Mouse (Mus musculus): ENCODE data around the gene Rfpl4.
"Not testable (repeated sequence)": the region's sequence is repeated elsewhere in the genome, so short reads cannot be mapped to it uniquely, and the experiment has no call there.

Gene Rfpl4

GRCm38 (mm10) chr7:5116850-5117249, at the start of gene Rfpl4:
TSS of gene Rfpl4 (minus strand) at chr7:5116950.
- DNase-seq, result no peak

- DNase-seq, result not testable (repeated sequence)
These were observed 32.8 kb upstream of the Rfpl4 start, which contains the start of gene Vmn1r55 for GRCm38 (mm10) chr7:5149570-5149969. TSS of gene Vmn1r55 (minus strand) at chr7:5149670.

GRCm38 (mm10) chr7:5125549-5126406, 9.0 kb upstream of the Rfpl4 start, which contains the start of gene Rasl2-9:
TSS of gene Rasl2-9 (minus strand) at chr7:5125950.
- peak; percentile 81 for DNase-seq

- DNase-seq, result no peak
These were observed 8.3 kb upstream of the Rfpl4 start for GRCm38 (mm10) chr7:5125078-5125477.

- DNase-seq, result no peak
These were observed 4.0 kb downstream of the Rfpl4 start for GRCm38 (mm10) chr7:5112701-5113100.

GRCm38 (mm10) chr7:5109301-5109700, 7.4 kb downstream of the Rfpl4 start:
- no peak for DNase-seq

- no peak for DNase-seq
These were observed 8.5 kb downstream of the Rfpl4 start for GRCm38 (mm10) chr7:5108272-5108671.

GRCm38 (mm10) chr7:5102564-5102963, 14.2 kb downstream of the Rfpl4 start:
- no peak for DNase-seq

GRCm38 (mm10) chr7:5101066-5101663, 15.6 kb downstream of the Rfpl4 start:
- DNase-seq, result no peak

GRCm38 (mm10) chr7:5099796-5100195, 17.0 kb downstream of the Rfpl4 start:
- DNase-seq, result no peak

- DNase-seq, result no peak
These were observed 18.0 kb downstream of the Rfpl4 start for GRCm38 (mm10) chr7:5098769-5099168.

- DNase-seq, result peak; percentile 23
These were observed 23.8 kb downstream of the Rfpl4 start for GRCm38 (mm10) chr7:5092831-5093510.

GRCm38 (mm10) chr7:5092381-5092780, 24.4 kb downstream of the Rfpl4 start:
- no peak for DNase-seq

- DNase-seq, result no peak
These were observed 25.6 kb downstream of the Rfpl4 start for GRCm38 (mm10) chr7:5091008-5091728.

- DNase-seq, result no peak
These were observed 26.9 kb downstream of the Rfpl4 start for GRCm38 (mm10) chr7:5089853-5090252.

- DNase-seq, result no peak
These were observed 28.9 kb downstream of the Rfpl4 start for GRCm38 (mm10) chr7:5087886-5088285.

GRCm38 (mm10) chr7:5086921-5087440, 29.8 kb downstream of the Rfpl4 start:
- no peak for DNase-seq

GRCm38 (mm10) chr7:5085512-5085911, 31.2 kb downstream of the Rfpl4 start:
- no peak for DNase-seq

GRCm38 (mm10) chr7:5083325-5084105, 33.2 kb downstream of the Rfpl4 start:
- no peak for DNase-seq

- DNase-seq, result no peak
These were observed 34.8 kb downstream of the Rfpl4 start for GRCm38 (mm10) chr7:5081939-5082338.

GRCm38 (mm10) chr7:5081241-5081640, 35.5 kb downstream of the Rfpl4 start:
- no peak for DNase-seq

- no peak for DNase-seq
These were observed 35.9 kb downstream of the Rfpl4 start for GRCm38 (mm10) chr7:5080815-5081214.

All from lung, postnatal 10 days (tissue).